Mouse (Mus musculus) megakaryocyte, embryonic 14.5 days (primary cell): ENCODE results near the gene Esyt3.

ENCODE experiments used
- FLI1 ChIP-seq: IDR thresholded peaks from 2 replicates; pipeline ENCODE4 v1.6.1; 2012; ENCODE audit warnings: low read length, inconsistent platforms, mixed read lengths
- GATA1 ChIP-seq: IDR thresholded peaks from 3 replicates; pipeline ENCODE4 v1.6.1; 2012; ENCODE audit warnings: mixed read lengths, low read length, inconsistent platforms, borderline replicate concordance

- TF ChIP-seq GATA1 (no peak), FLI1 (no peak)
Observed at GRCm38 (mm10) chr9:99388078-99388477, 29.7 kb upstream of the Esyt3 start.
